Mouse (Mus musculus) forebrain, embryonic 14.5 days (tissue): ENCODE data around the gene Gabbr2. TPM values are rescaled to one million over a fixed set of nuclear protein-coding genes. Genes with fewer than 3 reads are reported as not detected.
A peak's percentile ranks its signal among the peaks of the same experiment; 100 is the strongest.

Source experiments
- ATAC-seq: fragments of 200-750 bp; cut with Nextera tagmentation; 2 replicates; pipeline ENCODE4 v1.8.0; 2017; ENCODE audit warnings: mild to moderate bottlenecking, moderate library complexity
- DNase-seq: peaks from one replicate; pipeline ENCODE4 v3.0.0-alpha.2; 2015; ENCODE audit warnings: low spot score
- H3K27ac ChIP-seq: fragments of 300-500 bp; sonication (generic); 2 replicates; pipeline ENCODE4 v1.5.1; 2014; ENCODE audit warnings: low read depth, mild to moderate bottlenecking, control low read depth, low read length, moderate library complexity
- H3K27me3 ChIP-seq: fragments of 300-500 bp; sonication (generic); replicated peaks from 2 replicates; pipeline ENCODE4 v1.6.1; 2014; ENCODE audit warnings: low read length, control low read depth, mixed read lengths; ENCODE audit not compliant: control insufficient read depth, insufficient read depth
- H3K36me3 ChIP-seq: fragments of 300-500 bp; sonication (generic); 2 replicates; pipeline ENCODE4 v1.6.1; 2014; ENCODE audit warnings: low read length, control low read depth; ENCODE audit not compliant: control insufficient read depth, insufficient read depth
- H3K4me1 ChIP-seq: fragments of 300-500 bp; sonication (generic); 2 replicates; pipeline ENCODE4 v1.6.1; 2014; ENCODE audit warnings: antibody characterized with exemption, low read length, control low read depth; ENCODE audit not compliant: control insufficient read depth, insufficient read depth
- H3K4me2 ChIP-seq: fragments of 300-500 bp; sonication (generic); 2 replicates; pipeline ENCODE4 v1.6.1; 2014; ENCODE audit warnings: mild to moderate bottlenecking, control low read depth, low read length
- H3K4me3 ChIP-seq: fragments of 300-500 bp; sonication (generic); 2 replicates; pipeline ENCODE4 v1.5.1; 2014; ENCODE audit warnings: low read depth, low read length, control low read depth
- H3K9ac ChIP-seq: fragments of 300-500 bp; sonication (generic); 2 replicates; pipeline ENCODE4 v1.6.1; 2014; ENCODE audit warnings: mild to moderate bottlenecking, low read length, control low read depth, moderate library complexity
- H3K9me3 ChIP-seq: fragments of 300-500 bp; sonication (generic); replicated peaks from 2 replicates; pipeline ENCODE4 v1.6.1; 2016; ENCODE audit warnings: low read length, control low read depth, mixed read lengths; ENCODE audit not compliant: control insufficient read depth
- WGBS: fragments of 180-500 bp; shearing (Covaris S2); extraction: QIAGEN DNeasy Blood & Tissue Kit; methylation state at CpG from one replicate; pipeline ENCODE4 v1.1.7; 2014; 5-methylcytosine and 5-hydroxymethylcytosine counted together
- polyA plus RNA-seq: library from polyadenylated mRNA; unstranded; fragments of >200 nt; fragmentation: Nextera tagmentation; extraction: Ambion mirVana; gene quantifications from 2 replicates; pipeline ENCODE4 v1.2.1, GENCODE M21; 2014

The Gabbr2 gene
- polyA plus RNA-seq, 1 experiment from 2014 or later: 1.7 TPM

DNA sequence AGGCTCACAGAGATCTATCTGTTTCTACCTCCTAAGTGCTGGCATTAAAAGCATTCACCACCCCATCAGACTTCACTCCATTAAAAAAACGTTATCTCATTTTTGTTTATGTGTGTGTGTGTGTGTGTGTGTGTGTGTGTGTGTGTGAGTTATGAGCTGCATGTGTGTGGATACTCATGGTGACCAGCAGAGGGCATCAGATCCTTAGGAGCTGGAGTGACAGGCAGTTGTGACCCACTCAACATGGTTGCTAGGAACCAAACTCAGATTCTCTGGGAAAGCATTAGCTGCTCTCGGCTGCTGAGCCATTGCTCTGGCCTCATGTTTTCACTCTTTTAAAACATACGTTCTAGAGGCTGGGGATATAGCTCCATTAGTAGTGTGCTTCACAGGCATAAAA, 218.4 kb downstream of the Gabbr2 start:
- ATAC-seq (no peak), DNase-seq (no peak)
- no peak overlapping the region for H3K4me3 ChIP-seq
- H3K9ac ChIP-seq: no peak overlapping the region
- H3K9me3 ChIP-seq: no peaks in the 10 kb centered on the region
- no peaks in the 10 kb centered on the region for H3K27me3 ChIP-seq
- 85% methylated on average over 3 of the region's 3 CpGs for WGBS
- H3K4me1 ChIP-seq: no peaks in the 10 kb centered on the region
- H3K4me2 ChIP-seq: no peak overlapping the region
- H3K27ac ChIP-seq: no peak overlapping the region
- no peaks in the 10 kb centered on the region for H3K36me3 ChIP-seq

DNA sequence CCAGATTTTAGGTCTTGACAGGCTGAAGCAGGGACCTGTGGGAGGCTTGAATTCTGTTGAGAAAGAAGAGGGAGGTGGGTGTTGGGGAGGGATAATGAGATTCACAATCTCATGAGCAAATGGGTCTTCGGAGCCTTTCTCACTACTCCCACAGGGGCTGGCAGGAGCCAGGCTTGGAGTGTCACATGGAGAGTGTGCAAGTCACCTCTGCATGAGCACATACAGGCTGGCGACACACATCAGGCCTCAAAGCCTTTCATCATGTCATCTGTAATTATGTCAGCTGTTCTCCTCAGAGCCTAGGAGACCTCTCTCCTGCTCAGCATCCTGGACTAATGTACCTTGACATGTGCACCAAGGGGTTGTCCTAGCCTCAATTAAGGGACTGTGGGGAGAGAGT, 219.1 kb downstream of the Gabbr2 start:
- Histone ChIP-seq H3K9me3 (no peaks in the 10 kb centered on the region), H3K4me1 (no peaks in the 10 kb centered on the region), H3K4me3 (no peak overlapping the region), H3K27me3 (no peaks in the 10 kb centered on the region), H3K9ac (no peak overlapping the region), H3K27ac (no peak overlapping the region), H3K4me2 (no peak overlapping the region), H3K36me3 (no peaks in the 10 kb centered on the region)
- DNase-seq (no peak), ATAC-seq (no peak)
- WGBS: 84% methylated on average over 2 of the region's 2 CpGs

DNA sequence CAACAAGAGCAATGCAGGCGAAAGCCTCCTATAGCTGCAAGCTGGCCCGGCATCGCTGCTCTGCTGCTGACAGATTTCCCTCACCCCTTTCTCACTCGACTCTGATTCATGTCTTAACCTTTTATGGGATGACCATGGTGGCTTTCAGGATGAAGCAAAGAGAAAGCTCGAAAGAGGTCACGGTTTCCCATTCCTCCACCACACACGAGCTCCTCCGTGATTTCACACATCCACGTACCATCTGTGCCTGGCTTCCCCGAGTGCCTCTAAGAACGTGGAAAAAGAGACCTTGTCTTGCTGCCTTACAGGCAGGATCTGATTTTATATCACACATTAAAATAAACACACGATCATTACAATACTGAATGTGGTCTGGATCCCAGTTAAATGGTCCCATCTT, 220.6 kb downstream of the Gabbr2 start:
- Histone ChIP-seq H3K4me2 (no peak overlapping the region), H3K4me1 (no peaks in the 10 kb centered on the region), H3K9me3 (no peaks in the 10 kb centered on the region), H3K36me3 (no peaks in the 10 kb centered on the region), H3K27ac (peak overlapping the region; percentile 36; the same call in 1 of the 2 replicates), H3K4me3 (no peak overlapping the region), H3K27me3 (no peaks in the 10 kb centered on the region), H3K9ac (no peak overlapping the region)
- DNase-seq (peak; percentile 23), ATAC-seq (0 out of 2 replicates have a peak, but pooled peaks have one; percentile 23)
- 79% methylated on average over 12 of the region's 12 CpGs for WGBS

DNA sequence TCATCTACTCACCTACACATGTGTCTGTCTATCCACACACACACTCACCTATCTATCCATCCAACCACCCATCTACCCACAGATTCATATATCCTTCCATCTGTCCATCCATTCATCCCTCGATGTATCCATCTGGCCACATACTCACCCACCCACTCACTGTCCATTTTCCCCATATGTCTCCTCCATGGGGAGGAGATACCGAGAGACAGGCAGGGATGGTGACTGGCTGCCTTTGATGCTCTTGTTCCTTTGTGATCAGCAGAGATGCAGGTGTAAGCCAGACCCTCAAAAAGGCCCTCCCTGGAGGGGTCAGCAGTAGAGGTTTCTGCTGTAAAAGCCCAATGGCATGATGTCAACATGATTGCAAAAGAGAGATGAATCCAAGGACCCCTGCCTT, 221.0 kb downstream of the Gabbr2 start:
- H3K9ac ChIP-seq: no peak overlapping the region
- no peaks in the 10 kb centered on the region for H3K9me3 ChIP-seq
- H3K36me3 ChIP-seq: no peaks in the 10 kb centered on the region
- H3K4me2 ChIP-seq: no peak overlapping the region
- no peaks in the 10 kb centered on the region for H3K27me3 ChIP-seq
- H3K4me1 ChIP-seq: no peaks in the 10 kb centered on the region
- peak; percentile 31 for DNase-seq
- 81% methylated on average over 2 of the region's 2 CpGs for WGBS
- no peak overlapping the region for H3K27ac ChIP-seq
- no peak overlapping the region for H3K4me3 ChIP-seq
- ATAC-seq: 0 out of 2 replicates have a peak, but pooled peaks have one; percentile 46

DNA sequence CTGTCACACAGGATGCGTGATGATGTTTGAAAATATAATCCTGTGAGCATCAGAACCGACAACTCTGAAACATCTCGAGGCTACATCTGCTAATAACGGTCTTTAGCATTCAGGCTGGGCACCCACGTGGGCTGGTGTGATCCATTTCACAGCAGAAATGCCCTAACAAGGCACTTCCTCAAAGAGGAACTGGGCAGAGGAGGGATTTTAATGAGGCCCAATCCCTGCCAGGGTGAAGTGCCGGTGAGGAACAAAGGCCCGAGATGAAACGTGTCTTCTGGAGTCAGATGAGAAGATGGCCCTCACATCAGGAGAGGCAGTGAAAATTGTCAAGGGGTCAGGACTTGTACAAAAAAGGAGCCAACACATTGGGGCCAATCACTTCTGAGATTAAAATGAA, 221.6 kb downstream of the Gabbr2 start:
- Histone ChIP-seq H3K4me1 (no peaks in the 10 kb centered on the region), H3K36me3 (no peaks in the 10 kb centered on the region), H3K4me3 (no peak overlapping the region), H3K4me2 (no peak overlapping the region), H3K9ac (no peak overlapping the region), H3K9me3 (no peaks in the 10 kb centered on the region), H3K27ac (no peak overlapping the region), H3K27me3 (no peaks in the 10 kb centered on the region)
- 0 out of 2 replicates have a peak, but pooled peaks have one; percentile 42 for ATAC-seq
- DNase-seq: peak; percentile 25
- WGBS: 75% methylated on average over 8 of the region's 8 CpGs

DNA sequence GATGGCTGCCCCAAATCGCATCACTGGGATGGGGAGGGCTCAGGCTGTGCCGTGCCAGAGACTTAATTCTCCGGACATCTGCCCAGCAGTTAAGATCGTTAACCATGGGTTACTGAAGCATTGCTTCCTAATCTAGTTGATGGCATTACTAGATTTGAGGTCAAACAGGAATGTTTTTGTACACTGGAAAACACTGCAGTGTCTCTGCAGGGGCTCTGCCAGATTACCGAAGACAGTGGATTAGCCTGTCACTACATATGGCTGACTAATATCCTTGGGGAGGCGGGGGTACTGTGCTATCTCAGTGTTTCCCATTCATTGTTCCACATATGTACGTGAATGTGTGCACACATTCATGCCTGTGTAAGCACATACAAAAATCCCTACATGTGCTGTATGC, 225.3 kb downstream of the Gabbr2 start:
- DNase-seq: no peak
- Histone ChIP-seq H3K36me3 (no peaks in the 10 kb centered on the region), H3K27ac (no peak overlapping the region), H3K4me2 (no peak overlapping the region), H3K4me3 (no peak overlapping the region), H3K9me3 (no peaks in the 10 kb centered on the region), H3K27me3 (no peaks in the 10 kb centered on the region), H3K9ac (no peak overlapping the region), H3K4me1 (no peaks in the 10 kb centered on the region)
- no peak for ATAC-seq
- WGBS: 51% methylated on average over 7 of the region's 7 CpGs

DNA sequence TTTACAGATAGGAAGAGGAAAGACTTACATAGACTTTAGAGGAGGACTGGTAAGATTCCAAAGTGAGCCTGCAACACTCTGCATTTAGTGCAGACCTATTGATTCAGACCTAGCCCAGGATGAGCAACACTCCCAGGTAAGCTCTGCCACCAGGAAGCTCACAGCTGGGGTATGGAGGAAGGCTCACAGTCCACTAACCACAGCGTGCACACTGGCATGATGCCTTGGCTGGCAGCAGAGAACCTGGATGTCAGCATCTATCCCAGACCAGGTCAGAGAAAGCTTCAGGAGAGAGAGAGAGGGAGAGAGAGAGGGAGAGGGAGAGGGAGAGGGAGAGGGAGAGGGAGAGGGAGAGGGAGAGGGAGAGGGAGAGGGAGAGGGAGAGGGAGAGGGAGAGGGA, 231.8 kb downstream of the Gabbr2 start:
- no peak overlapping the region for H3K4me3 ChIP-seq
- no peak overlapping the region for H3K9ac ChIP-seq
- 79% methylated on average over 1 of the region's 1 CpGs for WGBS
- DNase-seq (no peak), ATAC-seq (no peak)
- no peak overlapping the region for H3K27ac ChIP-seq
- no peaks in the 10 kb centered on the region for H3K9me3 ChIP-seq
- no peaks in the 10 kb centered on the region for H3K36me3 ChIP-seq
- no peaks in the 10 kb centered on the region for H3K4me1 ChIP-seq
- no peaks in the 10 kb centered on the region for H3K27me3 ChIP-seq
- no peak overlapping the region for H3K4me2 ChIP-seq

DNA sequence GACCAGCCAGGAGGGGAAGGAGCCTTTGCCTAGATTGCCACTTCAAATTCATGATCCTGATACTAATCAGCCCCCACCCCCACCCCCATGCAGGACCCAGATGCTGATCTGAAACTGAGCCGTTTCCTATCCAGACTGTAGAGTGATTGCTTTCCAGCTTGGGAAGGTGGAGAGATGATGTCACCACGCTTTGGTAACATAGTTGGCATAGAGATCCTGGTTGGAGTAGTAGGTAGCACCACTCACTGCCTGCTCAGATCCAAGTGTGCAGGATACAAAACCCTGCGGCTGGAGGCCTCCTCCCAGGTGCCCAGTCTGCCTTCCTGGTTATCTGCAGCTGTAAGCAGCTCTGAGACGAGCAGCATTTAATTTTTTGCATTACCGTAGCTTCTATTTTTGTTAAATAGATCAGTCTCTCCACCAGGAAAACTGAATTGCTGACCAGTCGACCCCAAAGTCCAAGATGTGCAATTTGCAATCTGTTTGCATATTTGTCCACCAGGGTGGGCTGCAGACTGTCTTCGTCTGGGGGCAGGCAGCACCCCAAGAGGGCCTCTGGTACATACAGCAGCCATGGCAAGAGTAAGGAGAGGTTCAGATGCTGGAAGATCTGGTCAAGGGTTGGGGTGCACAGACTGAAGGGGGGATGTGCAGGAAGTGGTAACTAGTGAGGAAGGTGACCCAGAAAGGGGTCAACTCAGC, 233.2 kb downstream of the Gabbr2 start:
- no peak overlapping the region for H3K27ac ChIP-seq
- no peaks in the 10 kb centered on the region for H3K9me3 ChIP-seq
- no peak overlapping the region for H3K9ac ChIP-seq
- no peaks in the 10 kb centered on the region for H3K4me1 ChIP-seq
- DNase-seq (no peak), ATAC-seq (no peak)
- 78% methylated on average over 7 of the region's 7 CpGs for WGBS
- no peak overlapping the region for H3K4me2 ChIP-seq
- no peaks in the 10 kb centered on the region for H3K27me3 ChIP-seq
- H3K4me3 ChIP-seq: no peak overlapping the region
- no peaks in the 10 kb centered on the region for H3K36me3 ChIP-seq

DNA sequence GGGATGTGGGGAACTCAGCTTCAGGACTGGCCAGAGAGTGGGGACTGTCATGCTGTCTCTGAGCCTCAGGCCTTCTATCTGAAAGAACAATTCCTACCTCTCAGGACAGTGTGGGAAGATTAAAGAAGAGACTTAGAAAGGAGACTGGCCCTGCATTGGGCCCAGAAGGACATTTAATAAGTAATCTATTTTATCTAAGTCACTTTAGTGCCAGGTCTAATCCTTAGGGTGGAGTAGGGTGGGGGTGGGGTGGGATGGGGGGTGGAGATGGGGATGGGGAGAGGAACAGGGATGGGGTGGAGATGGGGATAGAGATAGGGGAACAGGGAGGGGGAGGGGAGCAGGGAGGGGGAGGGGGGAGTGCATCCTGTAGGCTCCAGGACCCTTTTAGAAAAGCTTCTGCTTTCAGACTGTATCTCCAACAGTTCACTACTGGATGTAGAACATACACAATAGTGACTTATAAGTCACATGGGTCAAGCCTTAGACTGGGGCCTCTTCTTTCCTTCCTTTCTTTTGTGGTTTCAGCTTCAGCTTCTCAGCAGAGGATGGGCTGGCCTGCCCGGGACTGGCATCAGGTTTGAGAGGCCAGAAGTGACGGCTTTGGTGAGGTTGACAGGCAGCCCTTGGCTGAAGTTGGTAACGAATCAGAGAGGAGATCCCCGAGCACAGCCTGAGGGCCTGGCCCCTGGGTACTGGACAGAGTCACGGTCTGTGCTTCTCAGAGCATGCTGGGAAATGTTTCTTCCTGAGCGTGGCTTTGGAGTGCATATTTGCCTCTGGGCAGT, 237.1 kb downstream of the Gabbr2 start:
- no peaks in the 10 kb centered on the region for H3K9me3 ChIP-seq
- no peak overlapping the region for H3K4me3 ChIP-seq
- no peaks in the 10 kb centered on the region for H3K27me3 ChIP-seq
- no peak overlapping the region for H3K27ac ChIP-seq
- H3K4me2 ChIP-seq: no peak overlapping the region
- no peaks in the 10 kb centered on the region for H3K4me1 ChIP-seq
- ATAC-seq (no peak), DNase-seq (no peak)
- H3K36me3 ChIP-seq: no peaks in the 10 kb centered on the region
- no peak overlapping the region for H3K9ac ChIP-seq
- 37% methylated on average over 6 of the region's 6 CpGs for WGBS
